ENCODE assay signal across 23 mouse cellular contexts in the genomic region with DNA sequence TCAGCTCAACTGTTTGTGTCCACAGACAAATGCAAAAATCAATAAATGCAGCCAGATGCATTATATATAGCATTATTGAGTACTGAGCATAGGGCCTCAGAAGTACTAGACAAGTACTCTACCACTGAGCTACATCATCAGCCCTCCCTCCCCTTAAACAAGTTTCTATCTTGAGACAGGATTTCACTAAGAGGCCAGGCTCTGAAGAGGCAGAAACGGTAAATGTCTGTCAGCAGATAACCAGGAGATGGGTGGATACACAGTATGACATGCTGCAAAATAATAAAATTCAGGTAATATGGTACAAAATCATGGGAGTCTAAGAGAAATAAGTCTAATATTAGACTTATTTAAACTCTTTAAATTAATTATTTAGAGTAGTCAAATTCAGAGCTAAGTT.
"Had no signal": no experiment of that assay in that cellular context is flagged by ENCODE, and none has a peak within 500 bp of the region (broad histone marks: within the 10 kb centered on the region; RNA-seq: fewer than 3 reads in every experiment).

No protein-coding gene starts in this region.

- ATAC-seq: hindbrain, embryonic 16.5 days; intestine, postnatal 0 days had no signal

- H3K4me2 ChIP-seq: heart, embryonic 12.5 days; hindbrain, embryonic 12.5 days; hindbrain, embryonic 14.5 days; intestine, embryonic 15.5 days; limb, embryonic 12.5 days had no signal

- DNase-seq: gastrocnemius, adult 2 months; gastrocnemius, postnatal 10 days; gastrocnemius, postnatal 25 days; heart, adult 18-20 months; heart, postnatal 10 days; heart, postnatal 4 days; kidney, adult 18-20 months; kidney, adult 8-10 months; kidney, postnatal 10 days; kidney, postnatal 25 days; kidney, postnatal 4 days had no signal

- H3K4me3 ChIP-seq: gastrocnemius, adult 2 months; heart, embryonic 10.5 days; heart, embryonic 12.5 days; hindbrain, embryonic 10.5 days; hindbrain, embryonic 12.5 days; intestine, embryonic 15.5 days; layer of hippocampus, adult 2 months; left cerebral cortex, adult 2 months; limb, embryonic 10.5 days; limb, embryonic 12.5 days had no signal

- H3K9me3 ChIP-seq: heart, embryonic 10.5 days; heart, embryonic 12.5 days; hindbrain, embryonic 10.5 days; hindbrain, embryonic 12.5 days; intestine, embryonic 15.5 days; limb, embryonic 10.5 days; limb, embryonic 12.5 days had no signal

- H3K27ac ChIP-seq: gastrocnemius, adult 2 months; heart, embryonic 10.5 days; hindbrain, embryonic 10.5 days; hindbrain, embryonic 12.5 days; hindbrain, embryonic 14.5 days; intestine, embryonic 15.5 days; layer of hippocampus, adult 2 months; left cerebral cortex, adult 2 months; limb, embryonic 10.5 days; limb, embryonic 12.5 days had no signal

- H3K36me3 ChIP-seq: heart, embryonic 10.5 days; heart, embryonic 12.5 days; hindbrain, embryonic 10.5 days; hindbrain, embryonic 12.5 days; intestine, embryonic 15.5 days; limb, embryonic 10.5 days; limb, embryonic 12.5 days had no signal

- H3K4me1 ChIP-seq: hindbrain, embryonic 10.5 days; hindbrain, embryonic 12.5 days; limb, embryonic 10.5 days; limb, embryonic 12.5 days had no signal

- H3K27me3 ChIP-seq: heart, embryonic 12.5 days; hindbrain, embryonic 12.5 days; intestine, embryonic 15.5 days; limb, embryonic 12.5 days had no signal

- H3K9ac ChIP-seq: heart, embryonic 12.5 days; hindbrain, embryonic 12.5 days; hindbrain, embryonic 14.5 days; intestine, embryonic 15.5 days; limb, embryonic 12.5 days had no signal
